Mouse (Mus musculus): Measurements from ENCODE around the gene 1700017N19Rik. TPM values are rescaled to one million over a fixed set of nuclear protein-coding genes. Genes with fewer than 3 reads are reported as not detected.

Gene 1700017N19Rik
- polyA plus RNA-seq, 1 experiment from 2014 or later = not detected

DNA sequence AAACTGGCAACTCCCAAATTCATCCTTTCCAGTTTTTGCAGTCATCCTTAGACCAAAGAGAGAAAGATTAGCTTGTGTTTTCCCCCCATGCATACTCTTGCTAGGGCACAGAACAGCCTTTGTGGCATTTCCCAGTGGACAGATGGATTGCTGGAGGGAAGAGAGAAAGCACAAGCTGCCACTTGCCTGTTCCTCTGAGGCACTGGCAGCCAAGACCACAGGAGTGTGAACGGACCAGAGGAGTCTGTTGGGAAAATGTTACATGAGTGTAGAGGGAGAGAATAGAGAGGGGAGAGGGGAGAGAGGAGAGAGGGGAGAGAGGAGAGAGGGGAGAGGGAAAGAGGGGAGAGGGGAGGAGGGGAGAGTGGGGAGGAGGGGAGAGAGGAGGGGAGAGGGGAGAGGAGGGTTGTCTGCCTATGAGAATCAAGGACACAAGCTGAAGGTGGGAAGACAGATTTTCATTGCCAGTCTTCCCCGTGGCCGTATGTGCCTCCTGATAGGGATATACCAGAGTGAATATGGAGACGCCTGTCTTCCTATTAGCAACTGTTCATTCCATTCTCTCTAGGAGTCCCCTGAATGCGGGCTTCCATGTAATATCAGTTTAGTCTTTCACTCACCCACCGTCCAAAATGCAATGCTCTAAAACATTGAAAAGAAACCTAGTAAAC, 27.1 kb downstream of the 1700017N19Rik start:
- WGBS = 81% methylated on average over 6 of the region's 6 CpGs
- Histone ChIP-seq H3K4me1 (no peaks in the 10 kb centered on the region), H3K4me3 (no peak overlapping the region), H3K27ac (no peak overlapping the region), H3K9me3 (no peaks in the 10 kb centered on the region), H3K36me3 (replicated peaks) (no peaks in the 10 kb centered on the region), H3K27me3 (ENCODE audit: poor library complexity, severe bottlenecking) (no peaks in the 10 kb centered on the region)
- no peak for DNase-seq (ENCODE audit: extremely low spot score, low spot score)

DNA sequence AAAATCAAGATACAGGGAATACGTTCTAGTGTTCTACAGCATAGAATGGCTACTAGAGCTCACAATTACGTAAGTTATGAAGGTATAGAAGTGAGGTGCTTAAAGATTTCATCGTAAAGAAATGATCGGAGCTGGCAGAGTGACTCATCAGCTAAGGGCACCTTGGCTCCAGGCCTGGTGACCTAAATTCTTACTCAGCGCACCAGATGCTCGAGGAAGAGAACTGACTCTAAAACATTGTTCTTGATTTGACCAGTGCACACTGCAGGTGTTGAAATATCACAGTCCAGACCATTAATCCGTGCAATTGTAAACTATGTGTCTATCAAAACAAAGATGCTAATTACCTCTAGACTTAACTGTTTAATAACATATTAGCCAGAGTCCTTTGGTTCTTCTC, 29.2 kb downstream of the 1700017N19Rik start:
- Histone ChIP-seq H3K9me3 (no peaks in the 10 kb centered on the region), H3K4me3 (no peak overlapping the region), H3K36me3 (replicated peaks) (no peaks in the 10 kb centered on the region), H3K27me3 (ENCODE audit: poor library complexity, severe bottlenecking) (no peaks in the 10 kb centered on the region), H3K4me1 (no peaks in the 10 kb centered on the region), H3K27ac (no peak overlapping the region)
- no peak for DNase-seq (ENCODE audit: extremely low spot score, low spot score)
- WGBS = 95% methylated on average over 7 of the region's 7 CpGs

DNA sequence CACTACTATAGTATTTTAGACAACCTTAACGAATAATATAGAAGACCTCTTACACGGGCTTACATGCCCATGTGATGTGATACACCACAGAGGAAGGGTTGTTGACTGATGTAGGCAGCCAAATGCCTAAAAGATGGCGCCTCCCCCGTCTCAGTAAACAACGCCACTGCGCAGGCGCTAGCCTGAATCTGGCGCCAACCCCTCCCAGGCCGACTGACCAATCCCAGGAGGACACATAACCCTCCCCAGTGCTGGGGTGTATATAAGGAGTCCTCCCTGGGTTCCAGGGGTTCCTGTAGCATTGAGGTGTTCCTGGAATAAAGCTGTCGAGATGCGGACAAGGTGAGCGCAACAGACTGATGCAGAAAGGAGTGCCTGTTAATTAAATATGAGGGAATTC, 29.8 kb downstream of the 1700017N19Rik start:
- Histone ChIP-seq H3K4me3 (no peak overlapping the region), H3K36me3 (replicated peaks) (no peaks in the 10 kb centered on the region), H3K27me3 (ENCODE audit: poor library complexity, severe bottlenecking) (no peaks in the 10 kb centered on the region), H3K4me1 (no peaks in the 10 kb centered on the region), H3K27ac (no peak overlapping the region), H3K9me3 (no peaks in the 10 kb centered on the region)
- DNase-seq (ENCODE audit: extremely low spot score, low spot score) = no peak
- WGBS = 94% methylated on average over 12 of the region's 12 CpGs

DNA sequence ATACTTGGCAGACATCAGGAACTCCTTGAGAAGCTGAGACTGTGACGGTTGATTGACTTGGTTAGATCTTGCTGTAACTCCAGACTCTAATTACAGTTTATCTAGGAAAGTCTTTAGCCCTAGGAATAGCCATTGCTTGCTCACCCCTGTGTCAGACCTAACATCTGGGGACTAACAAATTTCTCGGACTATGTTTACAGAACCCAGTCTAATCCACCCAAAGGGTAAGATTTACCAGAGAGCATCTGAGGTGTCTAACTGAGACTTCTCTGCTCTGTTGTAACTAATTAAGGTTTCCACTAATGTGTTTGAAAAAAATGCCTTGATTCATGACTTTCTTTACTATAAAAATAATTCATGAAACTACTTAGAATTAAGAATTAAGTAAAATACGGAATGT, 32.2 kb downstream of the 1700017N19Rik start:
- H3K4me1 ChIP-seq = no peaks in the 10 kb centered on the region
- no peak overlapping the region for H3K4me3 ChIP-seq
- no peak overlapping the region for H3K27ac ChIP-seq
- no peaks in the 10 kb centered on the region for H3K27me3 ChIP-seq (ENCODE audit: poor library complexity, severe bottlenecking)
- no peaks in the 10 kb centered on the region for H3K36me3 ChIP-seq (replicated peaks)
- H3K9me3 ChIP-seq = no peaks in the 10 kb centered on the region
- WGBS = 85% methylated on average over 3 of the region's 3 CpGs
- DNase-seq (ENCODE audit: extremely low spot score, low spot score) = no peak

DNA sequence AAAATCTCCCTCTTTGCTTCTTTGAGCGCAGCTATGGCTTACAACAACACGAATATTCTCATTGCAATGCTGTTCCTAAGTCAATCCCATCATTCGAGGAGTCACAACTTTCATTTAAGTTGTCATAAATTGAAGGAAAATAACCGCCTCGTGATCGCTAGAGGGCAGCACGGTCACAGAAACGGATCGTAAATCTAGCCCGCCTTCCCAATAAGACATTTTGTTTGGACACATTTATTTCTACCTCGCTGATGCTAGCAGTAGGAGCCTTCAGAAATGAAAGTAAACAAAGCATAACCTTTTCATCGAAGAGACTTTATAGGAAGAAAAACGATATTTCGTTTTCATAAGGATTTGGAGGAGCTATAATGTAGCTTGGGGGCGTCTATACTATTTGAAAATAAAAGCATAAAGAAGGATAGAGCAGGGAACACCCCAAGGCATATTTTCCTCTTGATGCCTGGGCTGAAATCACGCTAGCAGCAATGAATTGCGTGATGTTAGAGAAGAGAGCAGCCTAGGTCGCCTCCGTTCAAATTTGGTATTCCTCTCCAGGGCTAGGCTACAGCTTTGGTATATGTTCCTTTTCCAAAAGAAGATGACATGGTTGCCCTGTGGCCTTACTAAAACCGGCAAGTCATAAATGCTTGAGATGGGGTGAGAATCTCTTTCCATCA, 39.6 kb downstream of the 1700017N19Rik start:
- no peak overlapping the region for H3K27ac ChIP-seq
- no peak overlapping the region for H3K4me3 ChIP-seq
- DNase-seq (ENCODE audit: extremely low spot score, low spot score) = peak; percentile 40
- 28% methylated on average over 20 of the region's 20 CpGs for WGBS
- no peaks in the 10 kb centered on the region for H3K27me3 ChIP-seq (ENCODE audit: poor library complexity, severe bottlenecking)
- H3K36me3 ChIP-seq (replicated peaks) = no peaks in the 10 kb centered on the region
- H3K4me1 ChIP-seq = 0 out of 2 replicates have a peak, but pooled peaks cover 3% of the 10 kb centered on the region
- no peaks in the 10 kb centered on the region for H3K9me3 ChIP-seq

DNA sequence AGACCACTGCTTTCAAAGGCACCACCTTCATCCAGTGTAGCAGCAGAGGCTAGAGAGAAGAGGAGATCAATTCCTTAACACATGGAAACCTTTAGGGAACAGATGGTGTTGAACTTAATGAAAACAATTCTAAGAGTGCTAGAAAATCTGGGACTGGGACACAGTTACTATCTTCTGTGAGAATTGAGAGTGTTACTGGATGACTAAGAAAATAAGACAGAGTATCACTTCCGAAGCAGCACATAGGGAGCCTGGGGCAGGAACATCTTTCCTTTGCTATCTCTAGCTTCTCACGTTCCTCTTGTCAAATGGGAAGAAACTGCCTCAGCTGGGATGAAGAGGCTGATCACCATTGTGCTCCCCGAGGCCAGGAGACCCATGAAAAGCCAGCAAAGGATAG, 52.6 kb downstream of the 1700017N19Rik start:
- Histone ChIP-seq H3K4me3 (no peak overlapping the region), H3K27ac (no peak overlapping the region), H3K36me3 (replicated peaks) (no peaks in the 10 kb centered on the region), H3K4me1 (no peaks in the 10 kb centered on the region), H3K9me3 (no peaks in the 10 kb centered on the region), H3K27me3 (ENCODE audit: poor library complexity, severe bottlenecking) (no peaks in the 10 kb centered on the region)
- DNase-seq (ENCODE audit: extremely low spot score, low spot score) = no peak
- 72% methylated on average over 3 of the region's 3 CpGs for WGBS

DNA sequence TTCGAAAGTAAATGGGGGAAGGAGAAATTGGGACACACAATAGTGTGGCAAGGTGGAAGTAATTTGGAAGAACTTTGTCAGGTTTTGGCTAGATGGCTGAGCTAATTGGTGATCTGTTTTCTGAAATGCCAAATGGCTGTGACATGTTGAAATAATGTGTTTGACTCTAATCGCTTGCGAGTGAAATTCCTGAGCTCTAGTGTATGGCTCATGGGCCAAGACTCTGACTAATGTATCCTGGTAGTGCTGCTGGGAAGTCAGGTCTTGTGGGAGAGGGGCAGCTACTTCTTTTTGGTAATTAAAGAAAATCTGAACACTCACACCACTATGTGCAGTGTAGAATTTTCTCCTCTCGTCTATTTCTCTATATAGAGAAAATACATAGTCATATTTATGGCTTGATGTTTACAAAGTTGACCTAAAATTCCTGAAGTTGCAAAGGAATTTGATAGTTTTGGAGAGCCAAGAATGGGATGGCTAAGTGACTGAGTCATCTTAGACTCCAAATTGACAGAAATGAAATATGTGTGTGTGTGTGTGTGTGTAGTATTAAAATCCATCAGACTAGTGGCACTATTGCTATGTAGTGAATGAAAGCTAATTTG, 55.1 kb downstream of the 1700017N19Rik start:
- no peaks in the 10 kb centered on the region for H3K4me1 ChIP-seq
- H3K36me3 ChIP-seq (replicated peaks) = no peaks in the 10 kb centered on the region
- no peaks in the 10 kb centered on the region for H3K27me3 ChIP-seq (ENCODE audit: poor library complexity, severe bottlenecking)
- 88% methylated on average over 4 of the region's 4 CpGs for WGBS
- H3K9me3 ChIP-seq = no peaks in the 10 kb centered on the region
- no peak overlapping the region for H3K4me3 ChIP-seq
- no peak overlapping the region for H3K27ac ChIP-seq
- DNase-seq (ENCODE audit: extremely low spot score, low spot score) = no peak

DNA sequence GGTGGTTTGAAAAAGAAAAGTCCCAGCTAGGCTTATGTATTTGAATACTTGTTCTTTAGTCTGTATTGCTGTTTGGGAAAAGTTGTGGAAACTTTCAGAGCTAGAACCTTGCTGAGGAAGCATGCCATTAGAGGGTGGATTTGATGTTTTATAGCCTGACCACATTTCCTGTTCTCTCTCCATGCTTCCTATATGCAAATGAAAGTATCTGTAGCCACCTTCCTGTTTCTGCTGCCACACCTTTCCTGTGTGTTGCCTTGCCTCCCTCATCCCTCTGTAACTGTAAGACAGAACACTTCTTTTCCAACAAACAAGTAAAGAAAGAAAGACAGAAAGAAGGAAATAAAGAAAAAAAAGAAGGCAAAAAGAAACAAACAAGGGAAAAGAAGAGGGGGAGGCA, 63.9 kb downstream of the 1700017N19Rik start:
- no peak for DNase-seq (ENCODE audit: extremely low spot score, low spot score)
- Histone ChIP-seq H3K4me1 (no peaks in the 10 kb centered on the region), H3K27me3 (ENCODE audit: poor library complexity, severe bottlenecking) (no peaks in the 10 kb centered on the region), H3K27ac (no peak overlapping the region), H3K36me3 (replicated peaks) (no peaks in the 10 kb centered on the region), H3K4me3 (no peak overlapping the region), H3K9me3 (no peaks in the 10 kb centered on the region)

DNA sequence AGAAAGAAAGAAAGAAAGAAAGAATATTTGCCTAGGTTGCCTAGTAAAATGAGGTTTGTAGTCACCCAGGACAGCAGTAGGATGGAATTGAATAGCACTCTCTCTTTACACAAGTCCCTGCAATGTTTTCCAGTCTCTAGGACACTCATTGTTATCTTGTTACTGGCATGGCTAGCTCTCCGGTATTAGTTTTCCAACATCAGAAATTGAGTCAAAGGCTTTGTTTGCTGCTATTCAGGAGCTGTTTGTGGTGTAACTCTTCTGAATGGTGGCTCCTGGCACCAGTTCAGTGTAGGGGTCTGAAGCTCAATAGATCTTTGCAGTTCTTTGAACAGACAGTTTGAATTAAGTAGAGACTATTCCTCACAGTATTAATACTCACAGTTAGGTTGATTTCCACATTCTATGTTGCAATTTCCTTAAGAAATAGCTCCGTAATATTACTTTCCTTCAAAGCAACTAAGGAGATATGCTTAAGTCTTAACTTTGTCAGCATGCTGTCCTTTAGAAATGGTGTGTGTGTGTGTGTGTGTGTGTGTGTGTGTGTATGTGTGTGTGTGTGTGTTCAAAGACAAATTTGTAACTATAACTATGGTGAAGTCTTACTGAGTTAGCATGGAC, 71.8 kb downstream of the 1700017N19Rik start:
- DNase-seq (ENCODE audit: extremely low spot score, low spot score) = no peak
- WGBS = 57% methylated on average over 2 of the region's 2 CpGs
- no peak overlapping the region for H3K27ac ChIP-seq
- peaks cover 13% of the 10 kb centered on the region; the same call in 1 of the 2 replicates for H3K4me1 ChIP-seq
- H3K27me3 ChIP-seq (ENCODE audit: poor library complexity, severe bottlenecking) = no peaks in the 10 kb centered on the region
- no peaks in the 10 kb centered on the region for H3K9me3 ChIP-seq
- no peak overlapping the region for H3K4me3 ChIP-seq
- H3K36me3 ChIP-seq (replicated peaks) = no peaks in the 10 kb centered on the region

Other genes starting within 250 kb of the 1700017N19Rik start
- not detected in 2 replicates for gene Gm4302, start 249.6 kb upstream of the 1700017N19Rik start, polyA plus RNA-seq (2016; fragmentation: Nextera tagmentation; extraction: Ambion mirVana)
- not detected in 2 replicates for gene Gm4303, start 244.5 kb upstream of the 1700017N19Rik start, polyA plus RNA-seq (2016; fragmentation: Nextera tagmentation; extraction: Ambion mirVana)
- not detected in 2 replicates for gene Gm4305, start 239.4 kb upstream of the 1700017N19Rik start, polyA plus RNA-seq (2016; fragmentation: Nextera tagmentation; extraction: Ambion mirVana)
- not detected in 2 replicates for gene Gm4307, start 229.1 kb upstream of the 1700017N19Rik start, polyA plus RNA-seq (2016; fragmentation: Nextera tagmentation; extraction: Ambion mirVana)
- gene Gm4312, start 207.9 kb upstream of the 1700017N19Rik start, polyA plus RNA-seq (2016; fragmentation: Nextera tagmentation; extraction: Ambion mirVana) = not detected in 2 replicates
- gene Tmtc3, start 103.1 kb upstream of the 1700017N19Rik start, polyA plus RNA-seq (2016; fragmentation: Nextera tagmentation; extraction: Ambion mirVana) = 20.6 and 22.9 TPM in 2 replicates
- 5.8 and 7.1 TPM in 2 replicates for gene Cep290, start 102.9 kb upstream of the 1700017N19Rik start, polyA plus RNA-seq (2016; fragmentation: Nextera tagmentation; extraction: Ambion mirVana)
- gene 4930430F08Rik, start 61 bp upstream of the 1700017N19Rik start, polyA plus RNA-seq (2016; fragmentation: Nextera tagmentation; extraction: Ambion mirVana) = 10.4 and 11.8 TPM in 2 replicates